Mouse (Mus musculus) cerebellum, postnatal 14 days (tissue): ENCODE measurements around the gene Flot2.

Experiments used
- DNase-seq, 2 experiments: peaks; one replicate each; pipeline ENCODE4 v3.0.0; 2021; ENCODE audit warnings: mixed read lengths in 2 of 2

Flot2 gene

DNA sequence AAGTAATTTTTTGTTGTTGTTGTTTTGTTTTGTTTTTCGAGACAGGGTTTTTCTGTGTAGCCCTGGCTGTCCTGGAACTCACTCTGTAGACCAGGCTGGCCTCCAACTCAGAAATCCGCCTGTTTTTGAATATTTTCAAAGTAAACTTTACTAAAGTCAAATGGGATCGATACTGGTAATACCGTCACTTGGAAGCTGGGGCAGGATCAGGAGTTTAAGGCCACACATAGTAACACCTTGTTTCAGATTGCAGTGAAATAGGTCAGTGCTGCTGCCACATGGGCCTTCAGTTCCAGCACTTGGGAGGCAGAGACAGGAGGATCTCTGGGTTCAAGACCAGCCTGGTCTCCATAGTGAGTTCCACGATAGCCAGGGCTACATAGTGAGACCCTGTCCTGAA, 66.8 kb downstream of the Flot2 start:
- DNase-seq, result no peak
